Comparison of ENCODE assay signal across 11 mouse cellular contexts in the genomic region with DNA sequence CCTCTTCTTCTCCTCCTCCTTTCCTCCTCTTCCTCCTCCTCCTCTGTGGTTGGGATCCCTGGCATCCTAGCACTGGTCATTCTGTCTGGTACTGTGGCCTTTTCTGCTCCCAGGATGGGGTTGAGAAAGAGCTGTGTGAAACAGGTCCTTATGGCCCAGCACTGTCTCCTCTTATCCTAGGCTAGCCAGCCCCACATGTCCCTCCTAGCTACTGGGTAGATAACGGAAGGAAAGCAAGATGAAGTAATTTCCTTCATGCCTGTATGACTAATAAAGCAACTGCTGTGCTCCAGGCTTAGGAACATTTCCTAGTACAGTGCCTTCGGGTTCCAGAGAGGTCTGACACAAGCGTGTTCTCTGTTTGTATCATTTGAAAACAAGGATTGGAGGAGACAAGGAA.
DNase-seq lines count a peak whose midpoint lies in the region; ATAC-seq and TF ChIP-seq lines count a peak whose summit lies in the region.
"Had no signal": no experiment of that assay in that cellular context is flagged by ENCODE, and none has a peak within 500 bp of the region (broad histone marks: within the 10 kb centered on the region; RNA-seq: fewer than 3 reads in every experiment).

No protein-coding gene starts in this region.

- H3K4me3 ChIP-seq in kidney, adult 2 months (ENCODE audit: insufficient read depth, low read depth, low read length): no peak overlapping the region
- H3K4me3 ChIP-seq: limb, embryonic 13.5 days had no signal

- TF ChIP-seq POLR2A in kidney, adult 2 months (IDR thresholded peaks at IDR 0.05; ENCODE audit: low read depth, low read length): no peak

- H3K4me1 ChIP-seq in kidney, adult 2 months (ENCODE audit: control insufficient read depth, insufficient read depth, low read length): peaks cover 6% of the 10 kb centered on the region

- TF ChIP-seq CTCF in kidney, adult 2 months (conservative IDR thresholded peaks at IDR 0.05; ENCODE audit: insufficient read depth, insufficient read length, low read depth, low read length): no peak

- peak overlapping the region; percentile 84 for H3K27ac ChIP-seq in kidney, adult 2 months (ENCODE audit: insufficient read depth, low read depth, low read length)
- H3K27ac ChIP-seq: limb, embryonic 13.5 days had no signal

- 50% methylated on average over 3 of the region's 3 CpGs for WGBS in kidney, adult 2 months

- DNase-seq in kidney, adult 2 months: peak; percentile 53
- DNase-seq in kidney, adult 11 months: no peak
- DNase-seq in induced T-regulatory cell, adult 2 months (ENCODE audit: low read depth): peak; percentile 48
- DNase-seq in B cell, adult 2 months: no peak
- DNase-seq in left cerebral cortex, adult 8-10 months (ENCODE audit: low spot score in 2 of 2): no peak
- DNase-seq in thymus, postnatal 10 days (ENCODE audit: low spot score in 2 of 2): no peak
- DNase-seq: gastrocnemius, postnatal 36 days; thymus, postnatal 4 days had no signal

- ATAC-seq in granulocyte monocyte progenitor cell, adult 5-6 weeks (replicated peaks; ENCODE audit: poor library complexity, severe bottlenecking): peak; percentile 92
- ATAC-seq in megakaryocyte-erythroid progenitor cell, adult 5-6 weeks (replicated peaks; ENCODE audit: low FRiP score, low TSS enrichment, poor library complexity, severe bottlenecking): peak; percentile 72

- no peaks in the 10 kb centered on the region for H3K36me3 ChIP-seq in kidney, adult 2 months (ENCODE audit: control insufficient read depth, insufficient read depth, low read length)
- H3K36me3 ChIP-seq: limb, embryonic 13.5 days had no signal

- no peaks in the 10 kb centered on the region for H3K27me3 ChIP-seq in kidney, adult 2 months (replicated peaks; ENCODE audit: control insufficient read depth, insufficient read depth, low read length)
- H3K27me3 ChIP-seq: limb, embryonic 13.5 days had no signal

Comparison
In these comparisons a context has a peak if more than half of its experiments do, and no peak if none do; other contexts are left out.
1. DNase-seq: peak in kidney, adult 2 months (single experiment) and induced T-regulatory cell, adult 2 months (single experiment); none in kidney, adult 11 months (single experiment), B cell, adult 2 months (0 of 2), left cerebral cortex, adult 8-10 months (0 of 2) and thymus, postnatal 10 days (0 of 2).